Mouse (Mus musculus) thymus, postnatal 0 days (tissue): ENCODE measurements around the gene Vmn1r107. TPM values are rescaled to one million over a fixed set of nuclear protein-coding genes. Genes with fewer than 3 reads are reported as not detected.
"Not testable (repeated sequence)": the region's sequence is repeated elsewhere in the genome, so short reads cannot be mapped to it uniquely, and the experiment has no call there.

Source experiments
- DNase-seq: peaks from one replicate; pipeline ENCODE4 v3.0.0-alpha.2; 2015; ENCODE audit warnings: low spot score
- polyA plus RNA-seq: library from polyadenylated mRNA; unstranded; fragments of >200 nt; fragmentation: Nextera tagmentation; extraction: Ambion mirVana; gene quantifications from 2 replicates; pipeline ENCODE4 v1.2.1, GENCODE M21; 2015

Gene Vmn1r107
- not detected in 2 replicates for polyA plus RNA-seq

- not testable (repeated sequence) for DNase-seq
Measured at GRCm38 (mm10) chr7:20668618-20669017, at the start of gene Vmn1r107. Gene Vmn1r107 (plus strand): TSS chr7:20668918.

GRCm38 (mm10) chr7:20703116-20703515, 34.4 kb downstream of the Vmn1r107 start, which contains the start of gene Vmn1r111:
Gene Vmn1r111 (minus strand): TSS chr7:20703216.
- DNase-seq = not testable (repeated sequence)

Other genes starting within 250 kb of the Vmn1r107 start
- gene Vmn1r101, start 226.3 kb upstream of the Vmn1r107 start, polyA plus RNA-seq = not detected in 2 replicates
- not detected in 2 replicates for gene Gm10670, start 194.0 kb upstream of the Vmn1r107 start, polyA plus RNA-seq
- not detected in 2 replicates for gene Vmn1r103, start 158.4 kb upstream of the Vmn1r107 start, polyA plus RNA-seq
- gene Vmn1r104, start 135.1 kb upstream of the Vmn1r107 start, polyA plus RNA-seq = not detected in 2 replicates
- gene Gm5726, start 123.2 kb upstream of the Vmn1r107 start, polyA plus RNA-seq = not detected in 2 replicates
- gene Gm4141, start 92.7 kb upstream of the Vmn1r107 start, polyA plus RNA-seq = not detected in 2 replicates
- gene Gm4513, start 69.9 kb upstream of the Vmn1r107 start, polyA plus RNA-seq = not detected in 2 replicates
- gene Vmn1r111, start 34.3 kb downstream of the Vmn1r107 start, polyA plus RNA-seq = not detected in 2 replicates
- gene Gm10668, start 61.7 kb downstream of the Vmn1r107 start, polyA plus RNA-seq = not detected in 2 replicates
- not detected in 2 replicates for gene Vmn1r112, start 102.3 kb downstream of the Vmn1r107 start, polyA plus RNA-seq
- gene Vmn1r113, start 118.4 kb downstream of the Vmn1r107 start, polyA plus RNA-seq = not detected in 2 replicates
- gene Vmn1r114, start 143.3 kb downstream of the Vmn1r107 start, polyA plus RNA-seq = not detected in 2 replicates
- not detected in 2 replicates for gene Vmn1r115, start 176.1 kb downstream of the Vmn1r107 start, polyA plus RNA-seq
- gene Vmn1r116, start 203.3 kb downstream of the Vmn1r107 start, polyA plus RNA-seq = not detected in 2 replicates
- gene Vmn1r117, start 215.2 kb downstream of the Vmn1r107 start, polyA plus RNA-seq = not detected in 2 replicates
- gene Vmn1r118, start 243.4 kb downstream of the Vmn1r107 start, polyA plus RNA-seq = not detected in 2 replicates